Mouse (Mus musculus) heart, adult 2 months (tissue): Measurements from ENCODE around the gene Sox10.

Experiments
- CTCF ChIP-seq: fragments of 200-600 bp; IDR thresholded peaks from 2 replicates; pipeline ENCODE4 v1.8.1; 2022; ENCODE audit warnings: antibody characterized with exemption, mild to moderate bottlenecking, moderate library complexity
- POLR2A ChIP-seq: fragments of 200-500 bp; IDR thresholded peaks from 2 replicates; pipeline ENCODE4 v1.6.1; 2011; ENCODE audit warnings: mild to moderate bottlenecking, low read depth, low read length, control low read depth; ENCODE audit not compliant: insufficient read depth

- TF ChIP-seq POLR2A, result no peak
- TF ChIP-seq CTCF, result no peak
Measured at GRCm38 (mm10) chr15:79124331-79124875, 40.6 kb downstream of the Sox10 start.
